Mouse (Mus musculus) hindbrain, postnatal 0 days (tissue): ENCODE results near the gene Glrp1. TPM values are rescaled to one million over a fixed set of nuclear protein-coding genes. Genes with fewer than 3 reads are reported as not detected.

Experiments used
- ATAC-seq: fragments of 200-750 bp; cut with Nextera tagmentation; 2 replicates; pipeline ENCODE4 v1.8.0; 2017; ENCODE audit warnings: mild to moderate bottlenecking, moderate TSS enrichment, moderate library complexity
- DNase-seq: peaks from one replicate; pipeline ENCODE4 v3.0.0-alpha.2; 2015; ENCODE audit warnings: low spot score
- H3K27ac ChIP-seq: fragments of 300-500 bp; sonication (generic); 2 replicates; pipeline ENCODE4 v1.5.1; 2014; ENCODE audit warnings: mild to moderate bottlenecking
- H3K27me3 ChIP-seq: fragments of 300-500 bp; sonication (generic); 2 replicates; pipeline ENCODE4 v1.6.1; 2014; ENCODE audit warnings: low read length, mixed read lengths; ENCODE audit not compliant: insufficient read depth
- H3K36me3 ChIP-seq: fragments of 300-500 bp; sonication (generic); 2 replicates; pipeline ENCODE4 v1.6.1; 2014; ENCODE audit warnings: low read length, mixed read lengths; ENCODE audit not compliant: insufficient read depth
- H3K4me1 ChIP-seq: fragments of 300-500 bp; sonication (generic); 2 replicates; pipeline ENCODE4 v1.6.1; 2014; ENCODE audit warnings: antibody characterized with exemption, low read length, mixed read lengths; ENCODE audit not compliant: insufficient read depth
- H3K4me2 ChIP-seq: fragments of 300-500 bp; sonication (generic); 2 replicates; pipeline ENCODE4 v1.6.1; 2014; ENCODE audit warnings: low read depth, mild to moderate bottlenecking, low read length, moderate library complexity, mixed read lengths
- H3K4me3 ChIP-seq: fragments of 300-500 bp; sonication (generic); 2 replicates; pipeline ENCODE4 v1.5.1; 2014; ENCODE audit warnings: low read length
- H3K9ac ChIP-seq: fragments of 300-500 bp; sonication (generic); replicated peaks from 2 replicates; pipeline ENCODE4 v1.6.1; 2014; ENCODE audit warnings: mild to moderate bottlenecking, low read length, moderate library complexity, mixed read lengths
- H3K9me3 ChIP-seq: fragments of 300-500 bp; sonication (generic); 2 replicates; pipeline ENCODE4 v1.6.1; 2016; ENCODE audit warnings: low read length, mixed read lengths
- CTCF ChIP-seq: IDR thresholded peaks from 2 replicates; pipeline ENCODE4 v1.5.1; 2016; ENCODE audit warnings: antibody characterized with exemption, control low read depth, low read depth
- WGBS: fragments of 180-500 bp; shearing (Covaris S2); extraction: QIAGEN DNeasy Blood & Tissue Kit; methylation state at CpG from one replicate; pipeline ENCODE4 v1.1.7; 2014; 5-methylcytosine and 5-hydroxymethylcytosine counted together
- polyA plus RNA-seq: library from polyadenylated mRNA; unstranded; fragments of >200 nt; fragmentation: Nextera tagmentation; extraction: Ambion mirVana; gene quantifications from 2 replicates; pipeline ENCODE4 v1.2.1, GENCODE M21; 2015
- total RNA-seq: library from RNA; depleted of rRNA; stranded (reverse); fragments of >200 nt; gene quantifications from 2 replicates; pipeline ENCODE4 v1.2.3, GENCODE M21; 2014; rRNA removed

Glrp1 gene
- total RNA-seq (not detected in 2 replicates), polyA plus RNA-seq (not detected in 2 replicates)

- ATAC-seq (no peak), DNase-seq (no peak)
- no peak for TF ChIP-seq CTCF
Observed at GRCm38 (mm10) chr1:88509789-88510188, at the start of gene Glrp1. Gene Glrp1 (minus strand): TSS chr1:88510066.

GRCm38 (mm10) chr1:88559258-88559657 is 49.4 kb upstream of the Glrp1 start:
- Histone ChIP-seq H3K4me3 (no peak overlapping the region), H3K9ac (no peak overlapping the region), H3K4me2 (no peak overlapping the region), H3K27me3 (no peaks in the 10 kb centered on the region), H3K36me3 (no peaks in the 10 kb centered on the region), H3K27ac (no peak overlapping the region), H3K4me1 (no peaks in the 10 kb centered on the region), H3K9me3 (no peaks in the 10 kb centered on the region)
- peak; percentile 38 for DNase-seq
- TF ChIP-seq CTCF: no peak
- WGBS: 15% methylated on average over 7 of the region's 7 CpGs
- ATAC-seq: 0 out of 2 replicates have a peak, but pooled peaks have one; percentile 21

More at GRCm38 (mm10) chr1:88509789-88510188, at the start of gene Glrp1:
- Histone ChIP-seq H3K4me3 (no peak within 1 kb of the TSS), H3K9ac (no peak within 1 kb of the TSS), H3K9me3 (no peaks in the 10 kb centered on the region), H3K4me2 (no peak within 1 kb of the TSS), H3K36me3 (no peaks in the 10 kb centered on the region), H3K4me1 (peaks cover 7% of the 10 kb centered on the region; the same call in 1 of the 2 replicates), H3K27me3 (no peaks in the 10 kb centered on the region), H3K27ac (no peak within 1 kb of the TSS)
- 84% methylated on average over 8 of the region's 8 CpGs for whole genome bisulfite sequencing

GRCm38 (mm10) chr1:88558793-88559192 is 48.9 kb upstream of the Glrp1 start:
- H3K27me3 ChIP-seq: no peaks in the 10 kb centered on the region
- no peaks in the 10 kb centered on the region for H3K9me3 ChIP-seq
- TF ChIP-seq CTCF: no peak
- no peaks in the 10 kb centered on the region for H3K36me3 ChIP-seq
- no peak overlapping the region for H3K4me2 ChIP-seq
- no peak overlapping the region for H3K27ac ChIP-seq
- H3K4me3 ChIP-seq: no peak overlapping the region
- H3K9ac ChIP-seq: no peak overlapping the region
- DNase-seq: no peak
- ATAC-seq: no peak
- no peaks in the 10 kb centered on the region for H3K4me1 ChIP-seq

- Histone ChIP-seq H3K9me3 (no peaks in the 10 kb centered on the region), H3K4me3 (no peak overlapping the region), H3K27me3 (no peaks in the 10 kb centered on the region), H3K4me1 (no peaks in the 10 kb centered on the region), H3K4me2 (no peak overlapping the region), H3K36me3 (no peaks in the 10 kb centered on the region), H3K9ac (no peak overlapping the region), H3K27ac (no peak overlapping the region)
- TF ChIP-seq CTCF: no peak
- WGBS: 93% methylated on average over 11 of the region's 11 CpGs
- DNase-seq (no peak), ATAC-seq (no peak)
Observed at GRCm38 (mm10) chr1:88556401-88556800, 46.5 kb upstream of the Glrp1 start.

GRCm38 (mm10) chr1:88553500-88554187 is 43.8 kb upstream of the Glrp1 start:
- no peak overlapping the region for H3K9ac ChIP-seq
- ATAC-seq (no peak), DNase-seq (peak; percentile 20)
- no peak for TF ChIP-seq CTCF
- no peak overlapping the region for H3K4me2 ChIP-seq
- no peak overlapping the region for H3K4me3 ChIP-seq
- H3K4me1 ChIP-seq: no peaks in the 10 kb centered on the region
- H3K27me3 ChIP-seq: no peaks in the 10 kb centered on the region
- no peaks in the 10 kb centered on the region for H3K36me3 ChIP-seq
- no peak overlapping the region for H3K27ac ChIP-seq
- 43% methylated on average over 7 of the region's 7 CpGs for WGBS
- H3K9me3 ChIP-seq: no peaks in the 10 kb centered on the region

- no peak overlapping the region for H3K4me2 ChIP-seq
- no peak for TF ChIP-seq CTCF
- no peaks in the 10 kb centered on the region for H3K9me3 ChIP-seq
- no peak for ATAC-seq
- H3K27ac ChIP-seq: no peak overlapping the region
- no peaks in the 10 kb centered on the region for H3K4me1 ChIP-seq
- H3K4me3 ChIP-seq: no peak overlapping the region
- H3K27me3 ChIP-seq: no peaks in the 10 kb centered on the region
- no peaks in the 10 kb centered on the region for H3K36me3 ChIP-seq
- WGBS: 76% methylated on average over 1 of the region's 1 CpGs
- no peak for DNase-seq
- H3K9ac ChIP-seq: no peak overlapping the region
Observed at GRCm38 (mm10) chr1:88549263-88549662, 39.4 kb upstream of the Glrp1 start.

GRCm38 (mm10) chr1:88547172-88547571 is 37.3 kb upstream of the Glrp1 start:
- 90% methylated on average over 7 of the region's 7 CpGs for WGBS
- no peaks in the 10 kb centered on the region for H3K4me1 ChIP-seq
- H3K36me3 ChIP-seq: no peaks in the 10 kb centered on the region
- H3K4me3 ChIP-seq: no peak overlapping the region
- no peak for TF ChIP-seq CTCF
- DNase-seq: no peak
- H3K9me3 ChIP-seq: no peaks in the 10 kb centered on the region
- H3K9ac ChIP-seq: no peak overlapping the region
- no peak overlapping the region for H3K4me2 ChIP-seq
- H3K27me3 ChIP-seq: no peaks in the 10 kb centered on the region
- no peak for ATAC-seq
- H3K27ac ChIP-seq: no peak overlapping the region
